Mouse (Mus musculus) neutrophil, adult 5-6 weeks (primary cell): Measurements from ENCODE around the gene D17H6S53E. TPM values are rescaled to one million over a fixed set of nuclear protein-coding genes. Genes with fewer than 3 reads are reported as not detected.

Source experiments
- ATAC-seq: fragments of 151-379, 151-347 bp; 2 replicates; pipeline ENCODE4 v1.8.0; 2017; ENCODE audit warnings: mild to moderate bottlenecking, moderate TSS enrichment; ENCODE audit not compliant: insufficient number of reproducible peaks, poor library complexity, low FRiP score, severe bottlenecking; ENCODE audit errors: extremely low read depth
- total RNA-seq: library from RNA; stranded (forward); fragments of 200-1000 nt; gene quantifications from 2 replicates; pipeline ENCODE4 v1.2.3, GENCODE M21; 2017

The D17H6S53E gene
- total RNA-seq, 1 experiment from 2014 or later = 48.5 TPM

DNA sequence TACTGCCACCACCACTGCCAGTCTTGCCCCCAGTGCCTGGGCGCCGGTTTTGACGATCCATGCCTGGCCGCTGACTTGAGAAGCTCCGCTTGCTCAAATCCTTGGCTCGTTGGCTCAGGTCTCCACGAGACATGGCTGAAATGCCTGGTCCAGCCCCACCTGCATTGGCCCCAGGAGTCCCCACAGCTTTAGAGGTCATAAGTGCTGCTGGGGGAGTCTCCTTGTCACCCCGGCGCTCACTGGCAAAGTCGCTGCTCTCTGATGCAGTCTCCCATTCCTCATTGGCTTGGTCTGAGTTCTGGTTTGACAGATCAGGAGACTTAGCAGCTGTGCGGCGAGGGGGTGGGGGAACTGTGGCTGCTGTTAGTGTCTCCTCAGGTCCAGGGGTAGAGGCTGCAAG is 29.3 kb downstream of the D17H6S53E start:
- no peak for ATAC-seq

DNA sequence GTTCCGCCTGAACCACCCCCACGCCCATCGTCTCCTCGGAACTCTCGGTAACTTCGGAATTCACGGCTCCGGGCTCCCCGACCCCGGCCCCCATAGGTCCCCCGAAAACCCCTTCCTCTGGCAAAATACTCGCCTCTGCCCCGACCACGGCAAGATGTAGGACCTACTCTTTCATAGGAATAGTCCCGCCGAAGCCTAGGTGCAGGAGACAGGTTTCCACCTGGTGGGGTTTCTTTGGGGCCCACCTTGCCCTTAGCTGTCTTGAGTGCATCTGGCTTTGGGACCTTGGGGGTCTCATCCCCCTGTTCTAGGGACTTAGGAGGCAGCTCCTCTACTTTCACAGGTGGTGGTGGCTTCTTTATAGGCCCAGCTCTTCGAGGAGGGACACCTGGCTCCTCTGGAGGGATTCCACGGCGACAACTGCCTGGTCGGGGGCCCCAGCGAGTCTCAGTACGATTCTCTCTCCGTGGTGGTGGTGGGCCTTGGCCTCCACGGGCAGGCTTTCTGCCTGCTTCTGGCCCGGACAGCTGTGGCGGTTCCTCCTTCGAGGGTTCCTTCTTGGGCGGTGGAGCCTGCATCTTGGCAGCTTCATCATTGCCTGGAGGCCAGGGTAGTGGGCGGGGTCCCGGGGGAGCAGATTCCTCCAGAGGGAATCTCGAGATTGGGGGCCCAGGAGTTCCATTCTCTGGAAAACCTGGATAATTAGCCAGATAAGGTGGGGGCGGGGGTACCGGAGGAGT is 30.5 kb downstream of the D17H6S53E start:
- no peak for ATAC-seq

DNA sequence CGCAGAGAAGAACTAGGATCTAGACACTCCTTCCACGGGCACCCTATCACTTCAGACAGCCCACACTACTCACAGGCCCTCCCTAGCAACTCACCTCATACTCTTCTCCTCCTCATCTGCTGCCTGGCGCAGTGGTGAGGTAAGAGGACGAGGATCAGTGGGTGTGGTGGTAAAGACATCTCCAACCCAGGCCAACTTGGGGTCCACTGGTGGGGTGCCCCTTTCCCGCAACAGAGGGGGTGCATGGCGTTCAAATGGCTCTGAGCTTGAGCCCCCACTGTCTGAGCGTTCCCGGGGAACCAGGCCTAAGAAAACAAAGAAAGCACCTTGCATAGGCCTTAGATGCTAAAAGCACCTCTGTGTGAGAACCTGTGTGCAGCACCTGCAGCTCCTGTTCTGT is 31.1 kb downstream of the D17H6S53E start:
- no peak for ATAC-seq

DNA sequence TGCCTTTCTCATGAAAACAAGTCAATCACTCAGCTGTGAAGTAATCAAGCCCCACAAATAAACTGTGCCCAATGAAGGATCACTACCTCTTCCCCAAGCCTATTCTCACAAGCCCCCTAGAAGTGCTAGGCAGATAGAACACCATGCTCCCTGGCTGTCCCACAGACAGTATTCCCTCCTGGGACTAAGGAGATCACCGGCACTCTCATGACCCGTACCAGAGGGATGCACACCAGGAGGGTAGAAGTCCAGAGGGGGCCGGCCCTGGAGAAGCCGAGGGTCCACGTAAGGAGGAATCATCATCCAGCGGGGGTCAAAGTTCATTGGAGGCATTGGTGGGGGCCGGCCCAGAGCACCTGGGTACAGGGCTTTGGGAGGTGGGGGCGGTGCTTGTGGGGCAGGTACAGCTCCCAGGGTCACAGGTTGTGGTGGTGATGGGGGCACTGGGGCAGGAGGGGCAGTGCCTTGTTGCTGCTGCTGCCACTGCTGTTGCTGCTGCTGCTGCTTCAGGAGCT is 31.5 kb downstream of the D17H6S53E start:
- ATAC-seq = no peak

DNA sequence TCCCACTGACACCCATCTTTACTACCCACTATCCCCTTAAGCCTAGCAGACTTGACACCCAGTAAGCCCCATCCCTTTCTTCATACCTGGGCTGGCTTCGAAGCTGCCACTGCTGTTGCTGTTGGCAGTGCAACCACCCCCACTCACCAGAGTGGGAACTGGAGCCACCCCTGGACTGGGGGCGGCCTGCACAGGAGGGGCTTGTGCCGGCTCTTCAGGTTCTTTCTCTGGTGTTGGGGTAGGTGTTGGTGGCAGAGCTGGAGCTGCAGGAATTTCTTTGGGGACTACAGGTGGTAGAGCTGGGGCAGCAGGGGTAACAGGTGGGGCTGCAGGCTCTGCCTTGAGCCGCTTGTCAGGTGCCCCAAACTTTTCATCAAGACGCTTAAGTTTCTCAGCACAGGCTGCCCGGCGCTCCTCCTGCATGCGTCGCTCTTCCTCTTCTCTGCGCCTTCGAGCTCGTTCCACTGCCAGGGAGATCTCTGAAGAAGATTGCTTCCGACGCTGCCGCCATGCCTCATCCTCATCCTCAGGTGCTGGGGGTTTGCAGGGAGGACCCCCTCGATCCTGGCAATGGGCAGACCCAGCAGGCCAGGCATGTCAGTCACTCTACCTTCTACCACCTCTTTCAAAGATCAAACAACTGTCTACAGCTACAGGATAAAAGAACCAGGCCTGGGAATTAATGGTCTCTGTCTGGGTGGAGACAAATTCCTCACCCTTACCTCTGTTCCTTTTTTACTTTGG is 32.8 kb downstream of the D17H6S53E start:
- ATAC-seq = no peak

DNA sequence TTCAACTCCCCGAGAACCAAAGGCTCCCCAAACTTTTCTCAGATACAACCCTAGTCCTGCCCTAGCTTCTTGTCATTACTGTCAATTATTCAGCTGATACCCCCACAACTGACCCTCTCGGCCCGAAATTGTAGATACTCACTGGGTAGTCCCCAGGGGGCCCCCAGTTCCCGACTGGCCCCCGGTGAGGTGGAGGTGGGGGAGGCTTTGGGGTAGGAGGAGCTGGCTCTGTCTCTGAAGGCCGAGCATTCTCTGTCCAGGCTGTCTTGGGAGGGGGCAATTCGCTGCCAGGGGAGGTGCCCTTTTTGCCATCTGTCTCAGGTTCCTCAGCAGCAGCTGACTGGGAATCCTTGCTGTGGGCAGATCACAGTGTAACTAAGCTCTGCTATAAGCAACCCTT is 33.5 kb downstream of the D17H6S53E start:
- no peak for ATAC-seq

DNA sequence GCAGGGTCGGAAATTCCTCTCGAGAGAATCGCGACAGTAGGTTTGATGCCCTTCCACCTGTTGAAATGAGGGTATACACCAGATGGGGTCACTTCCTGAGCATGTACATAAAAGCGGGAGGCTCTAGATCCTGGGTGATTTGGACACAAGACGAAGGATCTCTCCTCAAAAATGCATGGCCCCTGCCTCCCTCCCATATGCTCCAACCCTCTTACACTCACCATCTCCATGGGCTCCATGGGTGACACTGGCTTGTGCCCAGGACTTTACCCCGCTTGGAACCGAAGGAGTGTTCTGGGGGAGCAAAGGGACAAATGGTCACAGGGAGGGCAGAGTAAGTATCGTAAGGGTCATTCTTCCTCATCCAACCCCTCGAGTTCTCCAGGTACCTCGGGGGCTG is 35.2 kb downstream of the D17H6S53E start:
- no peak for ATAC-seq

DNA sequence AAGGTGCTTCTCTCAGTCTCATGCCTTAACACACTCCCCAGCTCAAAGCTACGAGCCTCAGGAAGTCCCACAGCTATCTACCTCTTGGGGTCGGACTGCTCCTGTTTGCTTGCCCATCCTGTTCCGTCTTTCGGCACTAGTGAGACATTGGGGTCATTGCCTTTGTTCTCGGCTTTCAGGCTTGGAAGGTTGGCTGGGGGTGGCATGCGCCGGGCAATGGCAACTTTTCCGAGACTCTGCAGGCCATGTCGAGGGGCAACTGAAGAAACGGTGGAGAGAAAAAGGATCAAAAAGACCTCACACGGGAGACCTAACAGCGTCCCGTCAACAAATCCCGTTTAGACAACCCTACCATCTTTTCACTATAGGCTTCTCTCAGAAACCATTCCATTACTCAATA is 35.9 kb downstream of the D17H6S53E start:
- ATAC-seq = no peak

DNA sequence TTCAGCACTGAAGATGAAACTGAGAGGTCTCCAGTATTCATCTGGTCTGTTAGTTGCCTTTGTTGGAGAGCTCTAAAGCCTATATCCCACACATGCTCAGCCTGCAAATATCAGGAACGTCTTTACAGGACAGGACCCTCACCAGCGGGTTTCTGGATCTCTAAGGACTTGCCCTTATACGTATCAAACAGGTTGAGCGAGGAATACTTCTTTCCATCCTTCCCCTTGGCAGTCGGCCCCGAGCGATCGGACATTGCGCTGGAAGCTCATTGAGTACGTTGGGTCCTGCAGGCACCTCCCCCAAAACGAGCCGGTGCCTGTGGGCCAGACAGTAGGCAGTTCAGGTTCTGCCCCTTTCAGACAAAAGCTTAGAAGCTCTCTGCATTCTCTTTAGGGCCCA is 36.6 kb downstream of the D17H6S53E start:
- ATAC-seq = no peak

DNA sequence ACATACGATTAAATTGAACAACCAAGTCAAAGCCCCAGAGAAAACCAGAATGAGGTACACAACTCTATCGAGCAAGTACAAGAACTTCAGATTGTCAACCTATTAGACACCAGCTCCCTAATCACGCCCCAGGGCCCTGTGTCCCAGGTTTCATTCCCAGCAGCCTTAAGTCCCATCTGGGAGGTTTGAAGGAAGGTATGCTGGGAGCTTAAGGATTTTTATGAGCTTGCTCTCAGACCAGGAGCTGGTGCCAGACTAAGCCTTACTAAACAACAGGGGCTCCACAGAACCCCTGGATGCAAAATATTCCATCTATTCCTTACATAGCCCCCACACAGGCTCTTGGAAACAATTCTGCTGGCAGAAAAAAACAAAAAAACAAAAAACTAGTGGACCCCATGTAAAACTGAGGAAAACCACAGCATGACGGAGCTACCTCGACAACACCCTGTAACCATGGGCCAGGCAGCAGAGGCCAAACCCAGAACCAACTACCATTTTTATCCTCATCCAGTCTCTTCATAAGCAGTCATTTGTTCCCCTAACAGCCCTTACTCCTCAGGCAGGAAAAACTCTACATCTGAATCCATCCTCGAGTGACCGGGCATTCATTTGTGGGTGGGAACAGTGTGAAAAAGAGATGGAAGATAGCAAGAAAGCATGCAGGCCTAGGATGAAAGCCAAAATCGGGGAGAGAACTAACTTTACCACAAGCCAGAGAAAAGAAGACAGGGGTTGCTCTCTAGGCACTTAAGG is 37.3 kb downstream of the D17H6S53E start:
- no peak for ATAC-seq

DNA sequence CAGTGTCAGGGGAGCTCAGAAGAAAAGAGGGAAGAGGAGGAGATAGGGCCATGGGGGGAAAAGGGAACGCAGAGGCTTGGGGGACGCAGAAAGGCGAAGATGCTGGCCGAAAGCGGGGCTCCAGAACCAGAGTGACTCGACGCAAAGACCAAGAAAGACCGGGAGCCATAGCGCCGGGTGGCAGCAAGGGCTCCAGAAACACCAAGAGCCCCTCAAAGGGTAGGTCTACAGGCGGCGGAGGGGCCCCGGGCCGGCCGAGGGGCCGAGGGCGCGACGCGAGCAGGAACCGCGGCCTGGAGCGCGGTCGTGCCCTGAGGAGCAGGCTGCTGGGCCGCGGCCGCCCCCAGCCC is 38.0 kb downstream of the D17H6S53E start:
- ATAC-seq = no peak

DNA sequence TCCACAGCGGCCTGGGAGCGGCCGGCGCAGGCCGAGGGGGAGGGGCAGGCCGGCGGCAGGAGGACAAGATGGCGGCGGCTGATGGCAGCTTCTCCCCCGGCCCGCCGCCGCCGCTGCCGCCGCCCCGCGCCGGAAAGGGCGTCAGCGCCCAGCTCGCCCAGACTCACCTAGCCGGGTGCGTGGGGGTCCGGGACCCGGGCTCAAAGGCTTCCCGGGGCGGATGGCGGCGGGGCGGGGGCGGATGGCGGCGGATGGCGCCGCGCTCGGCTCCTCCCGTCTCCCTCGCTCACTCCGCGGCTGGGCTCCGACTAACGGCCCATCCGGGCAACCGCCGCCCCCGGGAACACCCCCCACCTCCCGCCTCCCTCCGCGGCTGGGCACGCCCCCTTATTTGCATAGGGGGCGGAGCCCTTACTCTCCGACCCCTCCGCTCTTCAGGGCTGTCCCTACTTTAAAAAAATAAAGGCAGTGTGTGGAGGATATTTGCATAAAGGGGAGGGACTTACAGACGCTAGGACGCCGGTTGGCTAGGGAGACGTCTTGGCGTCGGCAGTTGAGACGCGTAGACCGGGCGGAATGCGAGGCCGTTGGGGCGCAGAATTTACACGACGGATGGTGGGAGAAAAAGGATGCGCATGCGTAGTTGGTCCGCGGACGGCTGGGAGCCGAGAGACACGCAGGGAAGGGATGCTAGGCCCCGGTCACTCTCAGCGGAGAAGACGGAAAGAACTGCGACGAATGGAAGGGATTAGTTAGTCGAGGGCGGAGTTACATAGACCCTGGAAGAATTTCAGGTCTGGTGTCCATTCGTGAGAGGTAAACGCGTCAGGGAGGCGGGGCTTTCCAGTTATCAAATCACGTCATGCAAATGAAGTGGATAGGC is 38.6 kb downstream of the D17H6S53E start, which contains the start of gene Prrc2a:
Gene Prrc2a, minus strand, starts transcription at position 330 of the 883 bp plus-strand sequence.
- peak; percentile 88 for ATAC-seq

DNA sequence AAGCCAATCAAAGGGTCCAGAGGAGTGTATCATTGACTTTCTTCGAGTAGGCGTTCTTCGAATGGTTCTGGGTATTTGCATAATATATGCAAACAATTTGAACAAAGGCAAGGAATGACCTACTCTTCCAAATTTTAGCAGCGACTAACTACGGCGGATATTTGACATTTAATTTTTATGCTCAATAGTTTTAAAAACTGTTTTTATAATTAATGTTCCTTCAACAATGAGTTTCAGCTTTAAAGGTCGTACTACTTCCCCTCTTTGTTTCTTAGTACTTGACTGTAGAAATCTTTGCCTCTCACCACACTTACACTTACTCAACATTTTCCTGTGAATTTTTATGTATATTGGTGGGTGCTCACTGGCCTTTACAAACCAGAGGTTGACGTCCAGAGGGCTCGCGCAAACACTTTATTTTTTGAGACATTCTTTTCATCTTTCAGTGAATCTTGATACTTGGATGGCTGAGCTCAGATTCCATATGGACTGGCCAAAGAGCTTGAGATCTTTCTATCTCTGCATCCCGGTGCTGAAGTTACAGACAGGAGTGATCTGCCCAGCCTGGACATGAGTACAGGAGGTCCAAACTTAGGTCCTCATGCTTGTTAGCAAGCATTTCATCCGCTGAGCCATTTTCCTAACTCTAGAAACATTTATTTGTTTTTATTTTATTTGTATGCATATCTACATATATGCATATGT is 39.4 kb downstream of the D17H6S53E start:
- ATAC-seq = no peak

DNA sequence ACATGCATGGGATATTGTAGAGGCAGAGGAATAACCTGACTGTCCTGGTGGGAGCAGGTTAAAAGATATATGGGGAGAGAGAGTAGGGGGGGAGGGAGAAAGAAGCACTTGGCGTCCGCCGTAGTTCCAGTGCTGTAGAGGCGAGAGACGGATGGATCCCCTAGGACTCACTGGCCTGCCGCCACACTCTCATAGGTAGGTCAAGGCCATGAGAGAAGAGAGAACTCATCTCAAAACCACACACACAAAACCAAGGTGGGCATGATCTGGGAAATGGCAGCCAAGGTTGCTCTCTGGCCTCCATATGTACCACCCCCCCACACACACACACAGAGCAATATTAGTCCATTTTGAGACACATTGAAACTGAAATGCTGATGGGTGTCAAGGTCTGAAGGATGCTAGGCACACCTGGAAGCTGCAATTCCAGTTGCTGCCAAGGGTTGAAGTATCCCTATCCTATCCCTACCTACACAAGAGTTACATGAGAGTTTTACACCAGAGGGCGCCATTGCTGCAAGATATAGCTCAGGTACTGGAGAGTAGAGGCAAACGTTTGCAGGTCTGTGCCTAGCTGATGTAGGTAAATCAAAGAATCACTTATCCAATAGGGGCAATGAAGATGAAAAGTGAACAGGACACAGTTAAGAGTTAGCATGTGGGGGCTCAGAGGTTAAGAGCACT is 40.3 kb downstream of the D17H6S53E start:
- ATAC-seq = peak; percentile 32; the same call in 1 of the 2 replicates

DNA sequence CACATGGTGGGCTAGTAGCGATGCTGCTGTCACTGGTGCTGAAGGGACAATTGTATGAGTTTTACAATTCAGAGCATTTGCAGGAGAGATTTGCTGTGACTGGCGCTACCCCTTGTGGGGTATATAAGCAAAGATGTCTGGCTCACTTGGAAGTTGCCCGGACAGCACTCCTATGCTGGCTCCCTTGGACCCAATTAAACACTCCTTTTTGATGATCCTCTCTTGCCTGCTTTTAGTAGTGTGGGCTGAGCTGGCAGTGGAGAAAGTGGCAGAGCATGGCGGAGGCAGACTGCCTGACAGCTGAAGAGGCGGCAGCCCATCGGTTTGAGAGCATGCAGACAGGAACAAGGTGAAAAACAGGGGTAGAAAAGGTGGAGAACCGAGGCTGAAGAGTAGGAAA is 41.6 kb downstream of the D17H6S53E start:
- no peak for ATAC-seq

DNA sequence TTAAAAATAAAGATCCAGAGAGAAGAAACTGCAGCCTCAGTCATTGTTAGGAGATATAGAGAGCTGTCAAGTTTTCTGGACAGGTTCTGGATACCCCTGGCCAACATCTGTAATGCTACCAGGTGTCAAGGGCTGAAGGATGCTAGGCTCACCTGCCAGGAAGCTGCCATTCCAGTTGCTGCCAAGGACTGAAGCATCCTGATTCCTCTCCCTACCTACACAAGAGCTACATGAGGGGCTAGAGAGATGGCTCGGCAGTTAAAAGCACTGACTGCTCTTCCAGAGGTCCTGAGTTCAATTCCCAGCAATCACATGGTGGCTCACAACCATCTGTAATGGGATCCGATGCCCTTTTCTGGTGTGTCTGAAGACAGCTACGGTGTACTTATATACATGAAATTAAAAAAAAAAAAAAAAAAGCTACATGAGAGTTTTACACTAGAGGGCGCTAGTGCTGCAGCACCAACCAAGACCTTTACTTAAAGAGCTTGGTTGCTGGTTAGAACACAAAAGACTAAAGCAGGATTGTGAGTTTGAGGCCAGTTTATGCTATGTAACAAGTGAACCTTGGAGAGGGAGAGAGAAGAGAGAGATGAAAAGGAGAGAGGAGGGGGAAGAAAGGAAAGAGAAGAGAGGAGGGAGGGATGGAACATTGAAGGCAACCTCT is 42.5 kb downstream of the D17H6S53E start:
- no peak for ATAC-seq
